Mouse (Mus musculus): ENCODE data around the gene H2afx. TPM values are rescaled to one million over a fixed set of nuclear protein-coding genes. Genes with fewer than 3 reads are reported as not detected.
"Not testable (repeated sequence)": the region's sequence is repeated elsewhere in the genome, so short reads cannot be mapped to it uniquely, and the experiment has no call there.

The H2afx gene
- polyA plus RNA-seq, 1 experiment from 2014 or later: 121 TPM

DNA sequence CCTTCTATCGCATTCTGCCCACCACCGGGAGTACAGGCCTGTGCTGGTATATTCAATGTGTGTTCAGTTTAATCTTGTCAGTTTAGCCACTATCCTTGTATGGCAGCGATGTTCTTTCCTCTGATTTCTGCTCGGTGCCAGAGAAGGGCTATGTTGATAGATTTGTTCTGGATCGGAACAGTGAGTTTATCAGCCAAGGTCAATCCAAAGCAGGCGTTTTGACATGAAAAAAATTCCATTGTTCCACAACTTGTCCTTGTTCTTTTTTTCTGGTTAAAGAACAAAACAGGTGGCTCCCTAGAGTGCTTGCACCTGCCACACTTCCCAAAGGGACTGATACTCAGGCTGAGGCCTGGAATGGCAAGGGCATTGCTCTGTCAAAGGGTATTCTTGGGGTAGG is 41.6 kb downstream of the H2afx start:
- Histone ChIP-seq H3K27me3 (replicated peaks) (no peaks in the 10 kb centered on the region), H3K4me2 (no peak overlapping the region), H3K36me3 (replicated peaks) (peaks cover 2% of the 10 kb centered on the region; the same call in 1 of the 2 replicates), H3K4me1 (peaks cover 17% of the 10 kb centered on the region), H3K9ac (no peak overlapping the region), H3K4me3 (no peak overlapping the region), H3K9me3 (no peaks in the 10 kb centered on the region), H3K27ac (no peak overlapping the region)
- no peak for ATAC-seq (replicated peaks)
- 90% methylated on average over 6 of the region's 6 CpGs for WGBS

DNA sequence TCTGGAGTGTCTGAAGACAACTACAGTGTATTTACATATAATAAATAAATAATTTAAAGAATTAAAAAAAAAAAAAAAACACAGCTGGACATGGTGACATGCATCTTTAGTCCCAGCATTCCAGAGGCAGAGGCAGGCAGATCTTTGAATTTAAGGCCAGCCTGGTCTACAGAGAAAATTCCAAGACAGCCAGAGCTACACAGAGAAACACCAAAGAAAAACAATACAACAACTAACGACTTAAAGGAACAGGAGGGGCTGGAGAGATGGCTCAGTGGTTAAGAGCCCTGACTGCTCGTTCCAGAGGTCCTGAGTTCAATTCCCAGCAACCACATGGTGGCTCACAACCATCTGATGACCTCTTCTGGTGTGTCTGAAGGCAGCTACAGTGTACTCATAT is 42.8 kb downstream of the H2afx start:
- H3K27ac ChIP-seq; ATAC-seq (replicated peaks); H3K9me3 ChIP-seq; H3K27me3 ChIP-seq (replicated peaks); H3K9ac ChIP-seq; H3K4me3 ChIP-seq; H3K4me2 ChIP-seq: not testable (repeated sequence)
- Histone ChIP-seq H3K36me3 (replicated peaks) (peaks cover 14% of the 10 kb centered on the region), H3K4me1 (peaks cover 17% of the 10 kb centered on the region)
- 87% methylated on average over 2 of the region's 2 CpGs for WGBS

DNA sequence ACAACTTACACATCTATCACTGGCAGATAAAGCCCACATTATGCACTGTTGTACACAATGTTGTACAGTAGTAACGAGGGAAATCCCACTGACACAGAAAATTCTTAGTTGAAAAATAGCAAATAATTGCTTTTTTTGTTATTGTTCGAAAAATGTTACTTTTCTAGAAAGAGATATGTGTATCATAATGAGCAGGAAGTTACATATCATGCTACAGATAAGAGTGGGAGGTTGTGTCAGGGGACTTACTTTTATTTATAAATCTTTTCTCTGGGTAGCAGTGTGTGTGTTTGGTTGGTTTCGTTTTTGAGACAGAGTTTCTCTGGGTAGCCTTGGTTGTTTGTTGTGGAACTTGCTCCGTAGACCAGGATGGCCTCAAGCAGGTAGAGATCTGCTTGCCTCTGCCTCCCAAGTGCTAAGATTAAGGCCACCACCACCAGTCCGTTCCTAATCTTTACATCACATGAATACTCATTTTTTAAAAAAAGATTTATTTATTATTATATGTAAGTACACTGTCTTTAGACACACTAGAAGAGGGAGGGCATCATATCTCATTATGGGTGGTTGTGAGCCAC is 43.7 kb downstream of the H2afx start:
- ATAC-seq (replicated peaks): no peak
- H3K4me1 ChIP-seq: peaks cover 17% of the 10 kb centered on the region
- peaks cover 23% of the 10 kb centered on the region for H3K36me3 ChIP-seq (replicated peaks)
- H3K4me2 ChIP-seq: peak overlapping the region; percentile 57
- H3K9ac ChIP-seq: peak overlapping the region; percentile 66; the same call in 1 of the 2 replicates
- peak overlapping the region; percentile 87 for H3K27ac ChIP-seq
- peak overlapping the region; percentile 77 for H3K4me3 ChIP-seq
- 89% methylated on average over 5 of the region's 5 CpGs for WGBS
- H3K27me3 ChIP-seq (replicated peaks): no peaks in the 10 kb centered on the region
- H3K9me3 ChIP-seq: no peaks in the 10 kb centered on the region

DNA sequence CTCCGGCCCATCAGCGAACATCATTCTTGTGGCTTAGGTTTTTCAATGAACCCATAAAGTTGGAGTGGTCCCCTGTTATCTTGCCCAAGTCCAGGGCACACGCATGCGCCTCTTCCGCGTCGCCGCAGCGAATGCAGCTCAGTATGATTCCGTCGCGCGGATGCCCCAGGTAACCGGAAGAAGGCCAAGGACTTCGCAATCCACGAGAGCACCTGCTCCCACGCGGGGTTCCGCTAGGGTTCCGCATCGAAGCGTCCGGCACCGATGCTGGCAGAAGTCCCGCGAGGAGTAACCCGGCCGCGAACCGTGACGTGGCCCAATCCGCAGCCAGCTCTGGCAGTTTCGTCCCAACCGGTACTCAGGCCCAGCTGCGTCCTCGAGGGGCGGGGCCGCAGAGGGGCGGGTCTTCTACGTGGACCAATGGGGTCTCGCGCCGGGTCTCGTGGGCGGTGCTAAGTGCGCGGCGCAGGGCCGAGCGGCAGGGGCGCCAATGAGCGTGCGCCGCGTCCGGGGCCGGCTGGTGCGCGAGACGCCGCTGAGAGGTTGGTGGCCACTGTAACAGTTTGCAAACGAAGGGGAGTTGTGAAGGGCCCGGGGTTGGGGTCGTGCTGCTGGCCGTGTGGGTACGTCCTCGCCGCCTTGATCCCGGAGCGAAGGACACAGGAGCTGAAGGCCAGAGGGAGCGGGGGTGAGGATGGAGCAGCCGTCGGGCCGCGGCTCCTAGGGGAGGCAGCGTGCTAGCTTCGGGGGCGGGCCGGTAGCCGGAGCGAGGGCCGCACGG is 44.8 kb downstream of the H2afx start, which contains the start of gene Hyou1:
Hyou1 (plus strand) TSS at position 437 of the 781 bp plus-strand sequence.
- peaks cover 17% of the 10 kb centered on the region for H3K4me1 ChIP-seq
- no peaks in the 10 kb centered on the region for H3K27me3 ChIP-seq (replicated peaks)
- peak; percentile 98 for ATAC-seq (replicated peaks)
- peak within 1 kb of the TSS; percentile 87 for H3K4me2 ChIP-seq
- H3K9ac ChIP-seq: peak within 1 kb of the TSS; percentile 80
- no peaks in the 10 kb centered on the region for H3K9me3 ChIP-seq
- peak within 1 kb of the TSS; percentile 77 for H3K4me3 ChIP-seq
- H3K36me3 ChIP-seq (replicated peaks): peaks cover 32% of the 10 kb centered on the region
- WGBS: under 1% methylated on average over 83 of the region's 83 CpGs
- peak within 1 kb of the TSS; percentile 87 for H3K27ac ChIP-seq

DNA sequence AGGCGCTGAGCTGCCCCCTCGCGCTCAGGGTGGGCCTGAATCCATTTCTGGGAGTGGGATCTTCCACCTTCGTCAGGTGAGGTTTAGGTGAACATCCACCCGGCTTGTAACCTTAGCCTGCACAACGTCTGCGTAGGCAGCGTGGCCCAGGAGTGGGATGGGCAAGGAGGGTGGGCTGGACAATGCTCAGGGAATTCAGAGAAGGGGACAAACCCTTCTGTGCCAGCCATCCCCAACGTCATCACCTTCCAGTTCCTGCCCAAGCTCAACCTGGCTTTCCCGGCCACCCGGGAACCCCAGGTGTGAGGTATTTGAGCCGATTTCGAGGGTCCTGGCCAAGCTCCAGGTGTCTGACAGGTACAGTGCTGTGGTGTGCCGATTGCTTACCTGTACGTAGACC is 45.4 kb downstream of the H2afx start:
- Histone ChIP-seq H3K36me3 (replicated peaks) (peaks cover 38% of the 10 kb centered on the region), H3K4me1 (peaks cover 17% of the 10 kb centered on the region), H3K27me3 (replicated peaks) (no peaks in the 10 kb centered on the region), H3K9me3 (no peaks in the 10 kb centered on the region), H3K9ac (peak overlapping the region; percentile 80), H3K4me3 (peak overlapping the region; percentile 77), H3K4me2 (peak overlapping the region; percentile 87), H3K27ac (peak overlapping the region; percentile 87)
- peak; percentile 51 for ATAC-seq (replicated peaks)
- 11% methylated on average over 15 of the region's 15 CpGs for WGBS

DNA sequence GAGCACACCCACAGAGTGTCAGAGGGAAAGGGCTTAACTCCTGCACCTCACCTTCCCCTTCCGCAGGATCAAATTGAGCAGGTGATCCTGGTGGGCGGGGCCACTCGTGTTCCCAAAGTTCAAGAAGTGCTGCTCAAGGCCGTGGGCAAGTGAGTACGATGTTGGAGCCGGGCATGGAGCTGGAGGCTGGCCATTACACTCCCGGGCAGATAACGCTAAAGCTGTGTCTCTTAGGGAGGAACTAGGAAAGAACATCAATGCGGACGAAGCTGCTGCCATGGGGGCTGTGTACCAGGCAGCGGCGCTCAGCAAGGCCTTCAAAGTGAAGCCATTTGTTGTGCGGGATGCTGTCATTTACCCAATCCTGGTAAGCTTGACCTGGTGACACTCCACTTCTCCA is 50.1 kb downstream of the H2afx start:
- WGBS: 93% methylated on average over 13 of the region's 13 CpGs
- Histone ChIP-seq H3K4me3 (no peak overlapping the region), H3K4me1 (peaks cover 12% of the 10 kb centered on the region), H3K27ac (no peak overlapping the region), H3K36me3 (replicated peaks) (peaks cover 79% of the 10 kb centered on the region), H3K4me2 (no peak overlapping the region), H3K27me3 (replicated peaks) (no peaks in the 10 kb centered on the region), H3K9me3 (no peaks in the 10 kb centered on the region), H3K9ac (no peak overlapping the region)
- ATAC-seq (replicated peaks): no peak

Small RNA genes within 50 kb of the gene (microRNA-seq; reads per million reads assigned to microRNA genes)
- not detected for gene Gm44335

Other genes with a start within 250 kb of the H2afx start
- gene Mfrp, start 233.0 kb upstream of the H2afx start, polyA plus RNA-seq (2015; fragmentation: Nextera tagmentation; extraction: Ambion mirVana): 0.08 and 0.13 TPM in 2 replicates
- gene C1qtnf5, start 227.4 kb upstream of the H2afx start, polyA plus RNA-seq (2015; fragmentation: Nextera tagmentation; extraction: Ambion mirVana): 2.9 and 4.1 TPM in 2 replicates
- gene Gm49380, start 221.2 kb upstream of the H2afx start, polyA plus RNA-seq (2015; fragmentation: Nextera tagmentation; extraction: Ambion mirVana): 0.13 and 0.25 TPM in 2 replicates
- 29.2 and 32.4 TPM in 2 replicates for gene Rnf26, start 221.2 kb upstream of the H2afx start, polyA plus RNA-seq (2015; fragmentation: Nextera tagmentation; extraction: Ambion mirVana)
- 11.7 and 11.9 TPM in 2 replicates for gene Mcam, start 200.2 kb upstream of the H2afx start, polyA plus RNA-seq (2015; fragmentation: Nextera tagmentation; extraction: Ambion mirVana)
- gene Cbl, start 100.6 kb upstream of the H2afx start, polyA plus RNA-seq (2015; fragmentation: Nextera tagmentation; extraction: Ambion mirVana): 24.4 and 26.2 TPM in 2 replicates
- 0.61 TPM in 1 of 2 replicates, not detected in the other for gene Ccdc153, start 94.0 kb upstream of the H2afx start, polyA plus RNA-seq (2015; fragmentation: Nextera tagmentation; extraction: Ambion mirVana)
- 0.44 and 0.96 TPM in 2 replicates for gene Pdzd3, start 83.2 kb upstream of the H2afx start, polyA plus RNA-seq (2015; fragmentation: Nextera tagmentation; extraction: Ambion mirVana)
- 4.8 and 5.1 TPM in 2 replicates for gene Nlrx1, start 66.1 kb upstream of the H2afx start, polyA plus RNA-seq (2015; fragmentation: Nextera tagmentation; extraction: Ambion mirVana)
- 30.4 and 31.1 TPM in 2 replicates for gene Abcg4, start 46.1 kb upstream of the H2afx start, polyA plus RNA-seq (2015; fragmentation: Nextera tagmentation; extraction: Ambion mirVana)
- 28.4 and 30.5 TPM in 2 replicates for gene Hinfp, start 29.0 kb upstream of the H2afx start, polyA plus RNA-seq (2015; fragmentation: Nextera tagmentation; extraction: Ambion mirVana)
- 27.3 and 30.6 TPM in 2 replicates for gene C2cd2l, start 14.4 kb upstream of the H2afx start, polyA plus RNA-seq (2015; fragmentation: Nextera tagmentation; extraction: Ambion mirVana)
- gene Dpagt1, start 8.7 kb upstream of the H2afx start, polyA plus RNA-seq (2015; fragmentation: Nextera tagmentation; extraction: Ambion mirVana): 36.5 and 36.9 TPM in 2 replicates
- gene Hmbs, start 9.5 kb downstream of the H2afx start, polyA plus RNA-seq (2015; fragmentation: Nextera tagmentation; extraction: Ambion mirVana): 63.1 and 65.6 TPM in 2 replicates
- gene Vps11, start 27.0 kb downstream of the H2afx start, polyA plus RNA-seq (2015; fragmentation: Nextera tagmentation; extraction: Ambion mirVana): 43.3 and 45.7 TPM in 2 replicates
- 28.1 and 29.7 TPM in 2 replicates for gene Hyou1, start 44.8 kb downstream of the H2afx start, polyA plus RNA-seq (2015; fragmentation: Nextera tagmentation; extraction: Ambion mirVana)
- 44.6 and 44.9 TPM in 2 replicates for gene Slc37a4, start 62.2 kb downstream of the H2afx start, polyA plus RNA-seq (2015; fragmentation: Nextera tagmentation; extraction: Ambion mirVana)
- 965 and 984 TPM in 2 replicates for gene Rps25, start 72.4 kb downstream of the H2afx start, polyA plus RNA-seq (2015; fragmentation: Nextera tagmentation; extraction: Ambion mirVana)
- gene Trappc4, start 72.9 kb downstream of the H2afx start, polyA plus RNA-seq (2015; fragmentation: Nextera tagmentation; extraction: Ambion mirVana): 317 and 321 TPM in 2 replicates
- gene Ccdc84, start 83.9 kb downstream of the H2afx start, polyA plus RNA-seq (2015; fragmentation: Nextera tagmentation; extraction: Ambion mirVana): 37.6 and 39.9 TPM in 2 replicates
- not detected in 2 replicates for gene Foxr1, start 106.4 kb downstream of the H2afx start, polyA plus RNA-seq (2015; fragmentation: Nextera tagmentation; extraction: Ambion mirVana)
- not detected in 2 replicates for gene Upk2, start 120.3 kb downstream of the H2afx start, polyA plus RNA-seq (2015; fragmentation: Nextera tagmentation; extraction: Ambion mirVana)
- gene Bcl9l, start 148.1 kb downstream of the H2afx start, polyA plus RNA-seq (2015; fragmentation: Nextera tagmentation; extraction: Ambion mirVana): 12.5 and 13.0 TPM in 2 replicates
- gene Cxcr5, start 227.2 kb downstream of the H2afx start, polyA plus RNA-seq (2015; fragmentation: Nextera tagmentation; extraction: Ambion mirVana): not detected in 2 replicates